Mouse (Mus musculus) WW6 (cell line): ENCODE results near the gene Rad9a.

Experiments used
- DNase-seq: peaks from one replicate; pipeline ENCODE4 v3.0.0-alpha.2; 2013; ENCODE audit warnings: low read depth, low spot score

Gene Rad9a

DNA sequence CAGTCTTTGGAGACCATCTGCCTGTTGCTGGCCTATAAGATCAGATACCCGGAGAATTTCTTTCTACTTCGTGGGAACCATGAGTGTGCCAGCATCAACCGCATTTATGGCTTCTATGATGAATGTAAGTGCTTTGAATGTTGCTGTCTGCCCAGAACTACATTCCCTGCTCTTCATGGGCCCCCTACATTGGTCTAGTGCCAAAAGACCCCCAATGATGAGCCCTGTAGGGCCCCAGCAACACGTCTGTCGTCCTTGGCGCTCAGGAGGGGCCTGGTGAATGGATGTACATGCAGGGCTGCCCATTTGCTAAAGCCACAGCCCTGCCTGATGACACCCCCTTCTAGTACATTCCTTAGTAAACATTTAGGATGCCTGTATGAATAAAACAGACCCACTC is 8.3 kb downstream of the Rad9a start:
- no peak for DNase-seq

- no peak for DNase-seq
These were observed 9.0 kb downstream of the Rad9a start for GRCm38 (mm10) chr19:4192251-4192985.

GRCm38 (mm10) chr19:4191528-4192250 is 9.8 kb downstream of the Rad9a start, which contains the start of gene Ppp1ca:
Gene Ppp1ca (plus strand): TSS chr19:4192065.
- DNase-seq, result peak; percentile 83

GRCm38 (mm10) chr19:4190831-4191334 is 10.6 kb downstream of the Rad9a start, which contains the start of gene Tbc1d10c:
Gene Tbc1d10c (minus strand): TSS chr19:4191284.
- DNase-seq, result no peak

DNA sequence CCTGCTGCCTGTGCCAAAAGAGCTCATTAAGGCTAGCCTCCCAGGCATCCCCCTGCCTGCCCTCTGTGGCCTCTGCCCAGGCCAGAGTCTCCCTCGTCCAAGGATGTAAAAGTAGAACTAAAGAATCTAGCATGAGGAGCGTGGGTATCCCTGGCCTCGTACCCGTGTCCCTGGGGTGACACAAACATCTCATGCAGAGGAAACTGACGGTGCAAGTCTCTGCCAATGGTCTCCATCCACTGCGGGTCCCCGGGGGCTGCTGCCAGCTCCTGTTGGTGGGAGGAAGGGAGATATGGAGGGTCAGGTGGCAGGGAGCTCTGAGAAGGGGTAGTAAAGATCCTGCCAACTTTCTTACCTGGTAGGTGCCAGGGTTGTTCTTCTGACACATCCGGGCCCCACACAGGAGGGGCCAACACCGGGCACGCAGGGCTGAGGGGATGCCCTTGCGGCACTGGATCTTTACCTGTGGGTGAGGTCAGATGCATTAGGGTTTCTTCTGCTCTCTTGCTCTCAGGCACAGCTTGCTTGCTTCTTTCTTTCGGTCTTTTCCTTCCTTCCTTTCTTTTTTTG is 12.3 kb downstream of the Rad9a start:
- DNase-seq, result no peak

DNA sequence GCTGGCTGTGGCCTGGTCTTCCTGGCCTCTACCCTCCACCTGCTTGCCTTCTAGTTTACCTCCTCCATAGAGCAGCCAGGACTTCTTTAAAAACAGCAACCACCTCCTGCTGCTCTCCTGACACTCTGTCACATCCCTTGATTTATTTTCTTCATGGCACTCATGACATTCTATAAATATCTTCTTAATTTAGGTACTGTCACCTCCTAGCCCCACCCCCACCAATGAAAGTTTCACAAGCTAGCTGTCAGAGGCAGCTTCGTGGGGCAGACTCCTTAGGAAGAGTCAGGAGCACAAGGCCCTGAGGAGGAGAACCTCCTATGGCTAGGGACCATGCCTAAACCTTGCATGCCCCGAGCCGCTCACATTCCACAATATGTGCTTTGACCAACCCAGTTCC is 14.2 kb downstream of the Rad9a start:
- DNase-seq, result no peak

DNA sequence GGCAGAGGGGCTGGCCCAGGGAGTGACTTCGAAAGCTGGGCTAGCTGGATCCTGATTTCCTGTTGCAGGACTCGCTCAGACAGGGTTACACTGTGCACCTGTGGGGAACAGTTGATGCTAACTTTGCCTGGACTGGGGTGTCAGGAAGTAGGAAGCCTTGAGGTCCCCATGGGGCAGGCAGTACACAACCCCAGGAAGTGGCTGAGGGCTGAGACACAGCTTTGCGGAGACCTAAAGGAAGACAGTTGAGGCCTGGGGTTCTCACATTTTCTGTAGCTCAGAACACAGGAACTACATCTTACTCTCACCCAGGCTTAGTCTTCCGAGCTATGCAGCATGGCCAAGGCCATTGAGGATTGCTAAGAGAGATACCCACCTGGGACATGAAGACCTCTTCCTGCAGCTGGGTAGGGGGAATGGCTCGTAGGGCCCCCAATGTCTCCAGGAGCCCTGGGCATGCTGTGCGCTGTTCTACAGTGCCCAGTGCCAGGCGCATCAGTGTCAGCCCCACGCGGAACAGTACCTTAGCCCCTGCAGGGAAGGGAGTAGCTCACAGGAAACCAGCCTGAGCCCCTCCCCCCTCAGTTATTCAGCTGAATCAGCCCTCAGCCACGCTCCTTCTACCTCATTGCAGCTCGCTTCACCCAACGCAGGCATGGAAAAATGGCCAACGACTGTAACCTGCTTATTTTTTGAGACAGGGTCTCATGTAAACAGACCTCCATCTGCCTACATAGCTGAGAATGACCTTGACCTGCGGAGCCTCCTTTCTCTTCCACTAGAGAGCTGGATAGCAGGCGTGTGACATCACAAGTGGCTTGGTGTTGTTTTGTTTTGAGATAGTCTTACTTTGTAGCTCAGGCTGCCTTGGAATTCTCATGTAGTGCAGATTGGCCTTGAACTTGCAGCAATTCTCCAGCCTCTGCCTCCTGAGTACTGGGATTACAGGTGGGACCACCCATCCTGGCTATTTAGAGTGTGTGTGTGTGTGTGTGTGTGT is 16.2 kb downstream of the Rad9a start:
- DNase-seq, result no peak

- DNase-seq, result no peak
These were observed 17.8 kb downstream of the Rad9a start for GRCm38 (mm10) chr19:4183689-4184088.

- DNase-seq, result no peak
These were observed 19.6 kb downstream of the Rad9a start for GRCm38 (mm10) chr19:4181892-4182291.

DNA sequence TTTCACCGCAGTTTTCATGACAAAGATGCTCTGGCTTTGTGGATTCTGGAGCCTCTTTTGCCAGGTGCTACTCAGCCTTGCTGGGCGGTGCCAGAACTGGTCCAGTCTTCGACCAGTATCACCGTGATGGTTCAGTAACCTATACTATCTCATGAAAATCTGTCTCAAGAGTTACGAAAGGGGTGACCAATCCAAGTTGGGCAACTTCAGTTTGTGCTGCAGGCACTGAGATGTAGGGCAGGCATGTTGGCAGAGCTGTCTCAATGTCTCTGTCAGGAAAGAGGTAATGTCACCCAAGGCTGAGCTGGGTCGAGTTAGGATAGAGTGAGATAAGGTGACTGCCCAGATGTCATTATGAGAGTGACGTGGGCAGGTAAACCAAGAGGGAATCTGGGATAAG is 21.1 kb downstream of the Rad9a start:
- DNase-seq, result no peak

DNA sequence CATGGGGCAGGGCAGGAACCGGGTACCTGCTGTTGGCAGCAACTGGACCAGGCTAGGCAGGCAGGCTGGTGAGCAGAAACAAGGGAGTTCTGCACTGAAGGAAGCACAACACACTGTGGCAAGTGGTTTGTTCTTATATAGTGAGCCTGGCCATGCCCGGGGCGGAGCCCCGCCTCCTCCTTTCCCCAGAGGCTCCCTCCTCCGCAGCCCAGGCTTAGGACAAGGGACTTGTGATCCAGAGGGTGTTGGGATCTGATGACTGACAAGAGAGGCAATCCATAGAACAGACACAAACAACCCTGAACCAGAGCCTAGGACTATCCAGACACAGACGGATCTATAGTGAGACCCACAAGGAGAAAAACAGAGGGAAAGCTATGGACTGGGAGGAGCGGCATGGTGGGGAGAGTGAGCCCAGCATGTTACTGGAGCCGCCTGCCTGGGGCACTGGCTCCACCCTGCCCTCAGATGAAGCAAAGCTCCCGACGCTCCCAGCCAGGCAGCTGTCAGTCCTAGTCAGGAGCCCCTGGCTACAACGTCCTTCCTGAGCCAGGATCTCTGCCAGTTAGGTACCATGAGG is 26.0 kb downstream of the Rad9a start, which contains the start of gene Carns1:
Carns1 (minus strand) TSS at position 112 of the 580 bp plus-strand sequence.
- DNase-seq, result no peak

- DNase-seq, result no peak
These were observed 28.5 kb downstream of the Rad9a start for GRCm38 (mm10) chr19:4172925-4173324.

DNA sequence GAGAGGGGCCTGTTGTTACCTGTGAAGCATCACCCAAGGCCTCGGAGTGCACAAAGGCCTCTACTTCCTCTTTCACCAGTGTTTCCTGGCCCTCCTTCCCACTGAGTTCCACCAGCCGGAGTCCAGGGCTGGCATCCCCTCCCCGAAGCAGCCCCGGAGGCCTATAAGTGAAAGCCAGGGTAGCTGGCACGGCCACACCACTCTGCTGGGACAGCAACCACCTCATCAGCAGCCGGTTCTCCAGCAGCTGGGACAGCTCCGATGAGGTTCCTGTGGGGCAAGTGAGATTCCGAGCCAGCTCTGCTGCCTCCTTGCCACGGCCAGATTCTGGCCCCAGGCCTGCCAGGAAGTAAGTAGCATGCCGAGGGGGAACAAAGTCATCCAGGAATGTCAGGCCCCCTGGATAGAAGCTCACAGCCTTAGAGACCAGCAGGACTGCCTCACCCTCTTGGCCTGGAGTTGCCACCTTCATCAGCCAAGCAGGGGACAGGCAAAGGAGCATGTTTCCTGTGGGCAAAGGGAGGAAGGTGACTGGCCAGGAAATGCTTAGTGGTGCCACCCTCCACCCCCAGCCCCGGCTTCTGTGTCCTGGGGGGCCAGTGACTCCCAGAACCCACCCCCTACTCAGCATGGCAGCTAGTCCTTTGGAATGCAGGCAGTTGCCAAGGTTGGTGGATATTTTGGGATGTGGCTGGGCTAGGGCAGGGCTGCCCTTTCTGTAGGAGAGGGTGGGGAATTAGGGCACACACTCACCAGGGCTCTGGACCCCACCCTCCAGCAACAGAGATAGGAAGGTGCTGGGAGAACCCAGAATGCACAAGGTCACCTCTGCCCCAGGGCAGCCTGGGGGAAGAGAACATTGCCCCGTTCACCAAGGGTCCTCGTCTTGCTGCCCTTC is 29.8 kb downstream of the Rad9a start:
- DNase-seq, result no peak

- no peak for DNase-seq
These were observed 30.6 kb downstream of the Rad9a start for GRCm38 (mm10) chr19:4170723-4171392.

DNA sequence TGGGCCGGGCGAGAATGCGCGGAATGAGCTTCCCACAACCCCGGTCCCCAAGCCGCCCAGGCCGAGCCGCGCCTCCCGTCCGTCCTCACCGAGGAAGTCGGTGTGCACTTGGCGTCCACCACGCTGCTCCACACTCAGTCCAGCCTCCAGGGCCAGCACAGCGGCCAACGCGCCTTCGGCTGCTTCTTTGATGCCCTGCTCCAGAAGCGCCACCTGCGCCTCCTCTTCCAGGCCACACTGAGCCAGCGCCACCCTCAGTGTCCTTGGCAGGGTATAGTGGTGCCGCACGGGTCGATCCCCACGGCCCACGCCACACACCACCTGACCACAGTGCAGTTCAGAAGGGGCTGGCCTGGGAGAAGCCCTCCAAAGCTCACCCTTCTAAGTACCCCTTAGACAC is 31.7 kb downstream of the Rad9a start:
- DNase-seq, result no peak

DNA sequence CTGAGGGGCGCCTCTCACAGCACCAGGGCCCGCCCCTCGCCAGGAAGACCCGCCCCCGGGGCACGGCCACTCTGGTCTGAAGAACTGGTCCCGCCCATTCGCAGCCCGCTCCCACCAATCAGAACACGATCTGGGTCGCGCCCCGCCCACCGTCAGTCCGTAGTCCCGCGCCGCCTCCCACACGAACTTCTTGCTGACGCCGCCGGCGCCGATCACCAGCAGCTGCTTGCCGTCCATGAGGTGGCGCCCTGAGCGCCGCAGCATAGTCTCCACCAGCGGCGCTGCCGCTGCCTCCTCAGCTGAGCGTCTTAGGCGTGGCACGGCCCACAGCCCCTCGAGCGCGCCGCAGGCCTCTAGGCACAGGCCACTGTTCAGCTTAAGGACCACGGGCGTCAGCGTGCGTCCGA is 32.1 kb downstream of the Rad9a start:
- DNase-seq, result peak; percentile 96

DNA sequence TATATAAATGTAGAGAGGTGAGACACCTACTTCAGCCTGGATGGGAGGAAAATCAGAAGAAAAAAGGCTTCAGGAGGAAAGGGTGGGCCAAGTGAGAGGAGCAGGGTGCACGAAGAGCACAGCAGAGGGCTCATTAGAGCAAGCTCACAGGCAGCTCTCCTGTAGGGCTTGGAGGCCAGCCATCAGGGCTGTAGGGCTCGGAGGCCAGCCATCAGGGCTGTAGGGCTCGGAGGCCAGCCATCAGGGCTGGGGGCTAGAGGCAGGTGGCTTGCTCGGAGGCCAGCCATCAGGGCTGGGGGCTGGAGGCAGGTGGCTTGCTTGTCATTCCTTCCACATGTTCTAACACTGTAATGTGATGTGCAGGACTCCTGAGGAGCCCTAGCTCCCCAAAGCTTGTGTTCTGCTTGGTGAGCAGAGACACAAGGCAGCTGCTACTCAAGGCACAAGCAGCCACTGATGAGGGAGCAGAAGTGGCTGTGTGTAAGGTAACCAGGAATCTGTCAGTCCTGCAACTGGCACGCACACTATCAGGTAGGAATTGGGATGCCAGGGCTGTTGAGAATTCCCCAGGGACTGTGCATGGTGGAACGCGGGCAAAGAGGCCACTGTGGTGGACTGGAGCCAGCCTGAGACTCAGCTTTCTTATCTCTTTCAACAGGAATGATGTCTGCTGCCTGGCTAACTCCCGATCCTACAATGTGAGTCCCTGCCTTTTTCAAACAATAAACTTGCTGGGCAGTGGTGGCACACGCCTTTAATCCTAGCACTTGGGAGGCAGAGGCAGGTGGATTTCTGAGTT is 34.6 kb downstream of the Rad9a start:
- DNase-seq, result no peak

DNA sequence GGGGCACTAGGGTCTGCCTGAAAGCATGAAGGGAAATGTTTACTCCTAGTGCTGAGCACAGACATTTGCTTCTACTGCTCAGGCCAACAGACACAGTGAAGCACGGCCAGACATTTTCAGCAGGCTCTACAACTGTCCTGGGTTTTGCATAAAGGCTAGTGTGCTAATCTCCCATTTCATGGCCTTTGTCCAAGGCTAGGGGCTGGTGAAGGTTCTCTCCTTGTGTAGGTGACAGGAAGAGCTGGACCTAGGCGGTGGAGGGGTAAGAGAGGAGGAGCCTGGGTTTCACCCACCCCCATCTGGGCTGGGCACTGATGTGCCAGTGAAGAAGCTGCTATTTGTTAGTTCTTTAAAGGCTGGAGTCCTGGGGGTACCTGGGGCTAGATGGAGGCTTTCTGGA is 36.7 kb downstream of the Rad9a start:
- DNase-seq, result no peak
